Mouse (Mus musculus): ENCODE results near the gene Pex1. TPM values are rescaled to one million over a fixed set of nuclear protein-coding genes. Genes with fewer than 3 reads are reported as not detected.

Pex1 gene
- polyA plus RNA-seq, 1 experiment = 10.8 TPM

DNA sequence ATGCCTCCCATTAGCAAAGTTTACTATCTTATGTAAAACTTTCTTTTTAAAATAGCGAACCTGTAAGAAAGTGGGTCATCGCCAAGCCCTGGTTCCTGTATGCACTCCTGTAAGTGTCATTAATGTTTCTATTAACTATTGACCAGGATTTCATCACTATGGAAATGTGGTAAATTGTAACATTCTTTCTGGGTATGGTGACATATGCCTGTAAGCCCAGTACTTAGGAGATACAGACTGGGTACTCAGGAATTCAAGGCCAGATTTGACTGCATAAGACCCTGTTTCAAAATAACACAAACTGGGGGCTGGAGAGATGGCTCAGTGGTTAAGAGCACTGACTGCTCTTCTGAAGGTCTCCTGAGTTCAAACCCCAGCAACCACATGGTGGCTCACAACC, 69.4 kb downstream of the Pex1 start:
- DNase-seq = no peak
- TF ChIP-seq POLR2A (IDR thresholded peaks at IDR 0.05; ENCODE audit: low read depth, low read length) (no peak), CTCF (conservative IDR thresholded peaks at IDR 0.05; ENCODE audit: insufficient read depth, insufficient read length, low read depth, low read length) (no peak)
- Histone ChIP-seq H3K27me3 (replicated peaks; ENCODE audit: control insufficient read depth, insufficient read depth, low read length) (no peaks in the 10 kb centered on the region), H3K27ac (ENCODE audit: insufficient read depth, low read depth, low read length) (no peak overlapping the region), H3K36me3 (ENCODE audit: control insufficient read depth, insufficient read depth, low read length) (no peaks in the 10 kb centered on the region), H3K4me3 (ENCODE audit: insufficient read depth, low read depth, low read length) (no peak overlapping the region), H3K4me1 (ENCODE audit: control insufficient read depth, insufficient read depth, low read length) (no peaks in the 10 kb centered on the region)
- WGBS = 87% methylated on average over 2 of the region's 2 CpGs

DNA sequence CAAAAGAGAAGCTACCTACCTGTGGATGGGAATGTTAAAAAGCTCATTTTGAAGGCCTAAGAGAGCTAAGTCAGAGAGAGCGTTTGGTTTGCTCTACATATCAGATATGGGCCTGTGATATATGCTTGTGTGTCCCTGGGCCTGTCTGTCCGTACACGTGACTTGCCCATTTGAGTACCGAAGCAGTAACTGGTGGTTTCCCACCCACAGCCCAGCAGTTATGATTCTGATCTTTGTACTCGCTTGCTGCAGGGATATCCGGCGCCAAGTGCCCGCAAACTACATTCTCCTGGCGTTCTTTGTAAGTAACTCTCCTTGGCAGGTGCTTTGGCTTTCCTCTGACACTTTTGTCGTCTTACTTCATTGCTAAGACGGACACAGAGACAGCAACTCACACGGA, 70.7 kb downstream of the Pex1 start:
- DNase-seq = no peak
- no peak overlapping the region for H3K27ac ChIP-seq (ENCODE audit: insufficient read depth, low read depth, low read length)
- no peaks in the 10 kb centered on the region for H3K27me3 ChIP-seq (replicated peaks; ENCODE audit: control insufficient read depth, insufficient read depth, low read length)
- no peaks in the 10 kb centered on the region for H3K4me1 ChIP-seq (ENCODE audit: control insufficient read depth, insufficient read depth, low read length)
- no peaks in the 10 kb centered on the region for H3K36me3 ChIP-seq (ENCODE audit: control insufficient read depth, insufficient read depth, low read length)
- WGBS = 86% methylated on average over 12 of the region's 12 CpGs
- H3K4me3 ChIP-seq (ENCODE audit: insufficient read depth, low read depth, low read length) = no peak overlapping the region
- TF ChIP-seq POLR2A (IDR thresholded peaks at IDR 0.05; ENCODE audit: low read depth, low read length) = no peak
- TF ChIP-seq CTCF (conservative IDR thresholded peaks at IDR 0.05; ENCODE audit: insufficient read depth, insufficient read length, low read depth, low read length) = no peak

DNA sequence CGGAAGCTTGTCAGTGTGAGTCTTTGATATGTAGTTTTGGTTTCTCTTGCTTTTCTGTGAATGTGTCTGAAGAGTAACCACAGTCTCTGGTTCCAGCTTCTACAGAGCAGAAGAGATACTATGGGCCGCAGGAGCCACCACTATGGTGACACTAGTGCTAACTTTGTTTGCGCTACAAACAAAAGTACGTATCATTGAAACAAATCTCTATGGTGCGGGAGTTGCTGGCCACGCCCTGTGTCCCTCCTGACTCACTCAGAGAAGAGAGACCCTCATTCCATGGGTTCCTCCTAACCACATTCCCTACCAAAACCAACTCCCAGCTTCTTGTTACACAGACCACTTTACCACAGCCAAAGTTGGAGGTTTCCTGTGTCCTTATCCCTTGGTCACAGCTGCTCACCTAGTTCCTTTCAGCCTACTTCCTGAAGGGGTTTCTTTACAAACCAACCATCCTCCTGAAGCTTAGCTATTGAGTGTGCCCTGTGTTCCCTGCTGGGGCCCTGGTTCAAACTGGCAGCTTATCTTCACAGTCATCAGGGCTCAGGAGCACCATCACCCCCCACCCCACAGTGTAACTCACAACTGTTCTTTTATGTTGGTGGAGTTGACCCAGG, 74.2 kb downstream of the Pex1 start:
- no peaks in the 10 kb centered on the region for H3K4me1 ChIP-seq (ENCODE audit: control insufficient read depth, insufficient read depth, low read length)
- no peak overlapping the region for H3K4me3 ChIP-seq (ENCODE audit: insufficient read depth, low read depth, low read length)
- DNase-seq = no peak
- TF ChIP-seq CTCF (conservative IDR thresholded peaks at IDR 0.05; ENCODE audit: insufficient read depth, insufficient read length, low read depth, low read length) (no peak), POLR2A (IDR thresholded peaks at IDR 0.05; ENCODE audit: low read depth, low read length) (no peak)
- H3K36me3 ChIP-seq (ENCODE audit: control insufficient read depth, insufficient read depth, low read length) = no peaks in the 10 kb centered on the region
- 89% methylated on average over 6 of the region's 6 CpGs for WGBS
- H3K27me3 ChIP-seq (replicated peaks; ENCODE audit: control insufficient read depth, insufficient read depth, low read length) = no peaks in the 10 kb centered on the region
- no peak overlapping the region for H3K27ac ChIP-seq (ENCODE audit: insufficient read depth, low read depth, low read length)

Other genes starting within 250 kb of the Pex1 start
- gene Fam133b, start 52.2 kb upstream of the Pex1 start, polyA plus RNA-seq (2012; rRNA removed) = 7.1 and 8.1 TPM in 2 replicates
- 1.5 and 1.7 TPM in 2 replicates for gene 1700109H08Rik, start 24.5 kb upstream of the Pex1 start, polyA plus RNA-seq (2012; rRNA removed)
- gene Rbm48, start 519 bp downstream of the Pex1 start, polyA plus RNA-seq (2012; rRNA removed) = 4.3 TPM in 2 replicates
- gene Tmbim7, start 55.1 kb downstream of the Pex1 start, polyA plus RNA-seq (2012; rRNA removed) = not detected in 2 replicates
- 76.9 and 93.0 TPM in 2 replicates for gene Gatad1, start 61.1 kb downstream of the Pex1 start, polyA plus RNA-seq (2012; rRNA removed)
- 21.9 and 22.3 TPM in 2 replicates for gene Ankib1, start 206.9 kb downstream of the Pex1 start, polyA plus RNA-seq (2012; rRNA removed)
- gene Krit1, start 207.1 kb downstream of the Pex1 start, polyA plus RNA-seq (2012; rRNA removed) = 6.9 and 8.3 TPM in 2 replicates
- 0.11 and 0.20 TPM in 2 replicates for gene Lrrd1, start 249.1 kb downstream of the Pex1 start, polyA plus RNA-seq (2012; rRNA removed)

All from kidney, adult 2 months (tissue).